Mouse (Mus musculus) kidney, postnatal 10 days (tissue): ENCODE data around the gene Rtl10.

Experiments used
- DNase-seq: peaks from one replicate; pipeline ENCODE4 v3.0.0; 2021; ENCODE audit warnings: mixed read lengths

Gene Rtl10

DNA sequence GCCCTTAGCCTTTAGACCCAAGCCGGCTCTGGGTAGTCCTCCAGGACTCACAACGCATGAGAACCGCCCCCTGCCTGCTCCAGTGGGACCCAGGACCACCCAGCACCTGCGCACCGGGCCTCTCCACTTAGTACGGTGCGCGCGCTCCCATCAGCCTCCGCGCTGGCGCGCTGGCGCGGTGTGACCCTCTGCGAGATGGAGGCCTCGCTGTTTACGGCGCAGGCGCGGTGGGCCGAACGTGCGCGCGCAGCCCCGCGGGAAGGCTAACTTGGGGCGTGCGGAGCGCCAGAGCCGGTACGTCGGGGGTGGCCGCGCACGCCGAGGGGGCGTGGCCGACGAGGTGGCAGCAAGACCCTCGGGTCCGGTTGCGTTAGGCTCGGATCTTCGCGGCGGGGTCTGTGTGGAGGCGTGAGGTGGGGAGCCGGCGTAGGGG, at the start of gene Rtl10, which contains the start of gene Gnb1l:
Gene Rtl10 (plus strand): TSS at position 344 of the 433 bp plus-strand sequence.
Gene Gnb1l (plus strand): TSS at position 156 of the 433 bp plus-strand sequence.
- DNase-seq = peak; percentile 98

DNA sequence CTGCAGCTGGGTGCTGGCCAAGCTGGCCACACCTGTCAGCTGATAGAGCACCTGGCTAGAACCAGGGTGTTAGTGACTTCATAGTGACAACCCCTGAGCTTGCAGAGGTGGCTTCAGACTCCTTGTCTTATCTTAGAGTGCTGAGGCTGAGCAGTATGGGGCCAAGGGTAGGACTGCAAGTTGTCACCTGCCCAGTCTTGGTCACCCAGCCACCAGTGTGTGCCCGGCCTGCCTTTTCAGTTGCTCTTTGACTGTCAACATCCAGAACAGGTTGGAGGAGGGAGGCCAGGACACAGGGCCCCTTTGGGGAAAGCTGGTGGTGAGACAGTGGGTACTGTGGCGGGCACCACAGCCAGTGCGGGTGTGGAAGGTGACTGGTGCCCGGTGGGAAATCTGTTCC, 49.7 kb upstream of the Rtl10 start:
- no peak for DNase-seq

DNA sequence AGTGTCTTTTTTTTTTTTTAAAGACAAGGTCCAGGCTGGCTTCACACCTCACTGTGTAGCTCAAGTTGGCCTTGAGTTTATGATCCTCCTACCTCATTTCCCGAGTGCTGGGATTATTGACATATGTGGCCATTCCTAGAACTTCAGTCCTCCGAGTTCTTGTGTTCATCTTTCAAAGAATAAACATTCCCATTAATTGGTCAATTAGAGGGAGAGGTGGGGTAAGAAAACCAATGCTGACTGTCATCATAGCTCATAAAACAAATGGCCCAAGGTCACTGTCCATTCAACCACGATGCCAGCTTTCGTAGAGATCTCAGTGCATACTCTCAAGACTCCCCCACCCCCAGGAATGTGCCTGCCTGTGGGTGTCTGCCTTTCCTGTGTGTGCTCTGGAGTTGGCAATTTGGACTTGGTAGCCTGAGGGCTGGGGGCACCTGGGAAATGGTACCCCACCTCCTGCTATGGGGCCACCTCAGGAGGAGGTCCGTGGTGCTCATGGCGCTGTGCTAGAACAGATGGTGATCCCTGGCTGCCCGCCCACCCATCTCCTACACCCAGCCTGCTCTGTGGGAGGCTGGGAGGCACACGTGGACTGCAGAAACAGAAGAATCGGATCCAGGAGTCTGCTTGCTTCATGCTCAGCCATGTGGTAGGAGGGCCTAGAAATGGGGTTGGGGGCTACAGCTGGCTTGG, 47.1 kb upstream of the Rtl10 start:
- peak; percentile 44 for DNase-seq

DNA sequence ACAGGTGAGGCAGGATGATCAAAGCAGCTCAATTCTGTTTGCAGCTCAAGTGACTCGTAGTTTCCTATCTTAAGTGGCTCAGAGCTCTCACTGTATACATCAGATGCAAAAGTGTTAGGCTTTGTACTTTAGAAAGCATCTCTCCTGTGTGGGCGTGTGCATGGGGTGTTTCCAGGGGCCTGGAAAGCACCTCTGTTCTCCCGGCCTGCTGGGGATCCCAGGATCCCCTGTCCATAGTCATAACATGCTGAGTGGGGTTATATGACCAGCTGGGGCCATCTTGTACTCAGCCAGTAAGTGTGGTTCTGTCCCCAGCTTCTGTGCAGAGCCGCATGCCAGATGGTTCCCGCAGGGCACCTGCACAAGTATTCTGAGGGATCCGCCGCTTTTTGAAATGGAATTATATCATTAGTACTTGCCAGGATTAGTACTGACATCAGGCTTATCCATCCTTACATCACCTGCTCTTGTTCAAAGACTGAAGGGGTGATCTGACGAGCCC, 46.3 kb upstream of the Rtl10 start:
- no peak for DNase-seq

DNA sequence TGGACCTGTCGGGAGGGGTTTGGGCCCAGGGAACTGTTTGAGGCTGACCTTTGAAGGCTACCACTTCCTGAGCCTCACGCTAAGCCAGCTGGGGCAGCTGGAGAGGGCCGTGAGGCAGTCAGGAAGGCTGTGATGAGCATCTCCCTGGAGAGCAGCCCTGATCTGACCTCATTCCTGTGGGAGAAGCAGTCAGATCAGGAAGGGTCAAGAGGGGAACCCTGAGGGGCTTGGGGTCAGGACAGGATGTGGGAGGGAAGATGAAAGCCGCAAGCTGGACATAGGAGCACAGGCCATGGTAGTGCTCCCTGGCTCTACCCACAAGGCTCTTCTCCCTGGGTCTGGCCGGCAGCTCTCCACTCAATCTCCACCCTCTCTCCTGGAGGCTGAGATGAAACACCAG, 44.9 kb upstream of the Rtl10 start:
- peak; percentile 64 for DNase-seq

DNA sequence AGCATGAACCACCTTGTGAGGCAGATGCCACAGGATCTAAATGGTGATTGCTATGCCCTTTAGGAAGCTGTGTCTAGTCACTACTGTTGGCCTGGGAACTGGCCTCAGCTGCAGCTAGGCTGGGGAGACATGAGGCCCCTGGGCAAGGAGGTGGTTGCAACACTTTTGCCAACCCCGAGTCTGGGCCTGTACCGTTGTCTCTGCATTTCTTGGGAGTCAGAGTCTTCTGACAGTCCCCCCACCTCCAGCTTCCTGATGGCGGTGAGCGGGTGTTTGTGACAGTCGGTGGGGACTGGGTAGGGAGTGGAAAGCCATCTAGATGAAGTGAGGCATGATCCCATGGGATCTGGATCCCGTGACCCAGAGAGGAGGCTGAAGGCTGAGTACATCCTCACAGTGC, 43.3 kb upstream of the Rtl10 start:
- no peak for DNase-seq

DNA sequence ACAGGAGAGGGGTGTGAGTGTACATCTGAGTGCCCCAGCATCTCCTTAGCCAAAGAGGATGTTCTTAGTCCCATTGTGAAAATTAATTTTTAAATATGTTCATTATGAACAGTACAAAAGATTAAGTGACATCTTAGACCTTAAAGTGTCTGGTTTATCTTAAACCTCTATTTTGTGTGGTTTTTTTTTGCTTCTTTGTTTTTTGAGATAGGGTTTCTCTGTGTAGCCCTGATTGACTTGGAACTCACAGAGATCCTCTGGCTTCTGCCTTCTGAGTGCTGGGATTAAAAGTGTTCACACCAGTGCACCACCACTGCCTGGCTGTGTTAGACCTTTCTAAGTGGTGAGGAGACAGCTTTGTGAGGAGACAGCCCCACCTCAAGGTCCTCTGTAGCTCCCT, 40.0 kb upstream of the Rtl10 start:
- no peak for DNase-seq

DNA sequence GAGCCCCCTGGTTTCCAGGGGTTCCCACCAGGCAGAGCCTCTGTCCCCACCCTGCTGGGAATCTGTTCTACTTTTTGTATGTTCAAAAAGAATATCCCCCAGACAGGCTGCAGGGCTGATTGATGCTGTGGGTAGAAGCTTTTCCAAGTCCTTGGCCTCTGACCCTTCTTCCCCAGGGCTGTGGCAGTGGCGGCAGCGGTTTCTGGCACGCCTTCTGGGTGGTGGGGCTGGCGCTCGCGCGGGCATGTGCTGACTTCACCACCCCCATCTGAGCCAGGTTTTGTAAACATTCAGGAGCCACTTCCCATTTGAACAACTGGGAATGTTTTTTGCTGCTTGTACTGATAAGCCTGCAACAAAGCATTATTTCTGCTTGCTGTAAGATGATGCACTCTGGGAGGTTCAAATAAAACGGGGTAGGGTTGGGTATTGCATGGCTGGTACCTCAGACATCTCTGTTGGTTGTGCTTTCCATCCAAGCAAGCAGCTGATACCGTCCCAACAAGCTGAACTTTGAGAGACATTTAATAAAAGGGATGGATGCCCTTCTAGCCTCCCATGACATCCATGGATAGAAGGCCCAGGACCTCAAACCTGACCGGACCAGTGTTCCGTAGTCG, 39.3 kb upstream of the Rtl10 start:
- DNase-seq = peak; percentile 34

DNA sequence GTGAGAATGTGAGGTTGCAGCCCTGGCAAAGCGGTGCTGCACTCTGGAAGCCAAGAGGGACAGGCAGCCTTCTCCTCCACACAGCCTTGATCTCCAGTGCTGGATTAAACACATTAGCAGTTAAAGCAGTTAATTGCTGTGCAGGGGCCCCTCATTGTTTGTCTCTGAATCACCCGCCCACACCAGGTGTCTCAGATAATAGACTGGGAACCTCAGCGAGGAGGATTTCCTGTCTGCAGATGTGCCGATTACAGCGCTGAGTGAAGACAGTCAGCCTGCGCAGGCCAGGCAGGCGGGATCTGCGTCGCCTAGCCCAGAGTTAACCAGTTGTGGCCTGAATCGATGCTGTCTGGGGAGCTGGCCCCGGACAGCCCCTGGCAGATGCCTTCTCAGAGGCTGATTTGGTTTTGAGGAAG, 38.7 kb upstream of the Rtl10 start:
- peak; percentile 47 for DNase-seq

DNA sequence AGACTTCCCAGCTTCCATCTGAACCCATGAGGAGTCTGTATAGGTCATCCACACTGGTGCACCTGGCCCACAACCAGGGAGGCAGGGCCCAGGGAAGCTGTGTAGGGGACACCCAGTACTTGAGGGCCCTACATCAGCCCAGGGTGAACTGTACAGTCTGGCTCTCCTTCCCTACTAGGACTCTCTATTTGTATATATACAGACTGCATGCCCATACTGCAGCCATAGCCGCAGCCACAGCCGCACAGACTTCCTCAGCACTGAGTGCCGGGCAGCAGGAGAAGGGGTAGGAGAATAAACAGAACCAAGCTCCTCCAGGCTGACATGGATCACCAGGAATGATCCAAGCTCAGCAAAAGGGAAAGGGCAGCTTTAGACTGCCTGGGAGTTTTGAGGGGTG, 37.9 kb upstream of the Rtl10 start:
- no peak for DNase-seq

DNA sequence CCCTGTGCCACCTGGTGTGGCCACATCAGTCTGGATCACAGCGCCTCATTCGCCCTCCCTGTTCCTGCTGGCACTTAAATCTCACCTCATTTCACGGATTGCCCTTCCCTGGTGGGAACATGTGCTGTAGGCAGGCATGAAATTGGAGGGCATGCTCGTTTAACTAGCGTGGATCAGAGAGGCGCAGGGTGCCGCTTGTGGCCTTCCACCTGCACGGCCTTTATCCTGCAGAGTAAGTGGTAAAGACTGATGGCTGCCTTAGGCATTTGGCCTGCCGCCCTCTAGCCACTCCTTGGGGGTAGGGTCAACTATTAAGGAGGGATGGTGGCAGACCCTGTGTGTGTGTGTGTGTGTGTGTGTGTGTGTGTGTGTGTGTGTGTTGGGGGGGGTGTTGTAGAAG, 36.7 kb upstream of the Rtl10 start:
- DNase-seq = no peak

DNA sequence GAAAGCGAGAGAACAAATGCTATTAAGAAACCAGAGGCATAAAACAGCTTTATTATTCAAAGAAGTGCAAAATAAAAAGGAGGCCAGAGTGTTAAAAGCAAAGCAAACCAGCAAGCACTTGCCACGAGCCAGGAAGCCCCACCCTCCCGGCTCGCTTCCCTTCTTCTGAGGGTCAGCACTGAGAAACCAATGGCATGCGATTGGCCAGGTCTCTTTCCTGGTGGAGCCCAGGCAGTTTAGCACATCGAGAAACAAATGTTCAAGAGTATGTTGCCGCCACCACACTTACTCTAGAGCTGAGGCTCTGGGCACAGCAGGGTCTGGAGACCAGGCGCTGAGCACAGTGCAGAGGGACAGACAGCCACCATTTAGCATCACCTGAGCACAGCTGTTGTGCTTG, 36.1 kb upstream of the Rtl10 start:
- peak; percentile 50 for DNase-seq

DNA sequence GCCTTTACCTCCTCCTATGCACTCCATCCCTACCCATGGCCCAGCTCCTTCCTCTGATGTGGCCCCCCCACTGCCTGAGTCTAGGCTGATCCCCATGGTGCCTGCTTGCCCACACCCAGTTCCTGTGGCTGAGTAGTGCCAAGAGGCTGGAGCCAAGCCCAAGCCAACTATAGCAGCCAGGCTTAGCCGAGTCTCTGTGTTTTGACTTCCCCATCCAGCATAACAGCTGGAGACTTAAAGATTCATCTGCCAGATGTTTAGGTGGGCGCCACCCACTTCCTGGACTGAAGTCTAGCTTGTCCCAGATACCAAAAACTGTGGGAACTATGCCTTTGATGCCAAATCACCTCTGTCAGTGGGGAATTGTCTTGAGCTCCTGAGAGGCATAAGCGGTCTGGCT, 34.4 kb upstream of the Rtl10 start:
- peak; percentile 32 for DNase-seq

DNA sequence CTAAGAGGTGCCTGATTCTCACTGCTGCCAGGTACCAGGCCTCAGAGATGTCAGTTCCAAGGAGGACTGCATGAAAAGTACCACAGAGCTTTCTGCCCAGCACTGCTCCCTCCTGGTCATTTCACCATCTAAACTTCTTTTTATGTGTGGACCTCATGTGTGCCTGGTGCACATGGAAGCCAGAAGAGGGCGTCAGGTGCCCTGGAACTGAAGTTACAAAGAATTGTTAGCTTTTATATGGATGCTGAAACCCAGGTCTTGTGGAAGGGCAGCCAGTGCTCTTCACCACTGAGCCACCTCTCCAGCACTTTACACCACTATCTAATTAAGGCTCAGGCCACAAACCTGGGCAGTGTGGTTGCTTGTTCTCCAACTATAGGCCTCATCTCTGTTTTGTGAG, 27.9 kb upstream of the Rtl10 start:
- DNase-seq = no peak

DNA sequence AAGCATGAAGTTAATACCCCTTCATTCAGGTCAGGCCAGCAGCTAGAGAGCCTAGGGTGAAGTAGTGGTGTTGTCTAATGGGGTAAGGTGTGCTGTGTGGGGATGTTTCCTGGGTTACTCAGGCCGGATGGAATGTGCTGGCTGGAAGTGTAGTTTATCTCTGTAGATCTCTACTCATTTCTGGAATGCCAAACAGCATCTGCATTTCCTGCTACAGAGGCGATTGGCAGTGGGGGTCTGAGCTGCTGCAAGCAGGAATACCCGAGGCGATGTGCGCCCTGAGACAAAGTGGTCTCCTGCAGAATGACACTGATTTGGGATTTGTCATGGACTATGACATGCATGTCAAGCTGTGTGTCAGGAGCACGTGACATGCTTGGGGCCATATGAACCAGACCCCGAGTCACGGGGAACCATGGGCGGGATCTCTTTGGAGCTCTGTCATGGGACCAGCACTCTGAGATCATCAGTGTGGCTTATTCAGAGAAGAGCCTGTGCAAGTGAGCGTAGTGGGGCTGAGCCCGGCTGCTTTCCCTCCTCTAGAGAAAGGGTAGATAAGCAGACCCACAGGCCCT, 27.2 kb upstream of the Rtl10 start:
- no peak for DNase-seq

DNA sequence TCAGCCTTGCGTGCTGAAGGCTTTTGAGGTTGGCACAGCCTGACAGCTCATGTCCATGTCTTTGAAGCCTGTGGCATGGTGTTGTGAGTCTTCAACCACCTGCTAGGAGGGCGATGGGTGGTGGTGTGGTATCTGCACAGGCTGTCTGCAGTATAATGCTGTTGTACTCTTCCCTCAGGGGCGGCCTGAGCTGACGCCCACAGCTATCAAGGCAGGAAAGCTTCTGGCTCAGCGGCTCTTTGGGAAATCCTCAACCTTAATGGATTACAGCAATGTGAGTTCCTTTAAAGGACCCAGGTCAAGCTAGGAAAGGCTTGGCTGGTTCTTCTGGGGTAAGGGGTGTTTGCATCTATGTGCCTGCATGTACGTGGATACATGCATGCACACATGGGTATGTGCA, 26.7 kb upstream of the Rtl10 start:
- no peak for DNase-seq

DNA sequence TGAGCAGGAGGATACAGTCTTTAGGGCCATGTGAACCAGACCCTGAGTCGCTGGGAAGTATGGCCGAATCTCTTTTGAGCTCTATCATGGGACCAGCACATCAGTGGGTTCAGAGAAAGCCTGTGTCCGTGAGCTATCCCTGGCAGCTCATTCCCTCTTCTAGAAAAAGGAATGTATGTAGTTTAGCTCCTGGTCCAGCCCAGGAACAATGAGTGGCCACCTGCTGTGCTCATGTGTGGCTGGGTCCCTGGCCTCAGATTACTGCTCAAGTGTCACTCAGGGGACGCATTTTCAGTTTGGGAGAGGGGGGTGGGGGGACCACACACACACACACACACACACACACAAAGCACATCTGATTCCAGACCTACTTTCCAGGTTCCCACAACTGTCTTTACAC, 26.3 kb upstream of the Rtl10 start:
- no peak for DNase-seq

DNA sequence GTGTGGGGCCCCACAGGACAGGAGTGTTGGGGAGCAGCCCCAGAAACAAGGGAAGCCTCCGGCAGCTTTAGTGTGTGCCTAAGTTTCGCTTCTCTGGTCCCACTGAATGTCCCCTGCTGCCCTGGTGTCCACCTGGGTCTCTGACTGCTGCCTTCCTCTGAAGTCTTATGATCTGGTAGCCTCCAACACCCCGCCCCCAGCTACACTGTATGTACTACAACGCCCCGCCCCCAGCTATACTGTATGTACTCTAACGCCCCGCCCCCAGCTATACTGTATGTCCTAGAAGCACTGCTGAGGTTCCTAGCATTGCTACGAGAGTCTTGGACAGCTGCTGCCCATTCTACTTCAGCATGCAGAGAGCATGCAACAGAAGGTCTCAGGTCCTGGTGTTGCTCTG, 25.7 kb upstream of the Rtl10 start:
- DNase-seq = no peak

DNA sequence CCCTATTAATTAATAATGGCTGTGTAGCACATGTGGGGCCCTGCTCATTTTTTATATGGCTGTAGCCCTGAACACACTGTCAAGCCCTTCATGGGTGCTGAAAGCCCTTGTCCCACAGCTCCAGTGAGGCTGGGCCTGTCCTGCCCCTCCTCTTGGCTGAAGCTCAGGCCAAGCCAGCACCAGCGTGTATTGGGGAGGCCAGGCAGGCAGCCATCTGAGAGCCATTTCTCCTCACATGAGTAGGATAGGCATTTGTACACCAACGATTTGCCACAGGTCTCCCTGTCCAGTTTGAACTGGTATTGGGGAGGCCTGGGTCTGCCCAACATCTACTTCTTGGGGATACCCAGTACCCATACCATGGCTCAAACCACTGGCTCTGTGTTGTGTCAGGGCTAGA, 24.7 kb upstream of the Rtl10 start:
- DNase-seq = no peak

DNA sequence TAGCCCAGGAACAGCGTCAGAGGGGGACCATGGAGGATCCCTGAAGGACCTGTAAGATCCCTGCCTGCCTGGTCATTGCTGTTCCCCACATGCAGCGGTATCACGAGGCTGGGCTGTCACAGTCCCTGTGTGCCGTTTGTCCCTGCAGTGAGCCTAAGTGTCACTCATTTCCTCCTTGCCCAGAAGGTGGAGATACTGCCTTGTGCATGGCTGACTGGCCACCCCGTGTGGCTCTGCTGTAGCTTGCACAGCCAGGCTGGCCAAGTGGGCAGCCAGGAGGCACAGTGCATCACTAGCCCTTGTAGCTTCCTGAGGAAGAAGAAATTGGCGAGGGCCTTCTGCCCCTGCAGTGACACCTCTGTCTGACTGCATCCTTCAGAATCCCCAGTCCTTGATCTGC, 20.7 kb upstream of the Rtl10 start:
- no peak for DNase-seq

DNA sequence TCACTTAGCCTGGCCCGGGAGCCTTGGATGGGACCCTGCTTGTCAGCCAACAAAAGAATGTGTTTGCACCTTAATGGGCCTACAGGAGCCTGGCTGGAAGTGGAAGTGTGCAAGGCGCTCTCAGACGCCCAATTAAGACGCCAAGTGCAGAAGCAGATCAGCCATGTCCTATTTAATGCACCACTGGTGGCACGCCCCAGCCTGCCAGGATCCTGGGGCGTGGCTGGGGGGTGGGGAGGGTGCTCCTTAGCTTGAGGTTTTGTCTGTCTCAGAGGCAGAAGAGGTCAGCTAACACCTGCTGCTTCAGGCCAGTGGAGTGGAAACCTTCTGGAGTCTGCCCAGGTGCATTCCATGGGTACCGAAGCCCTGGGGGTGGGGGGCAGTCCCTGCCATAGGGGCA, 19.0 kb upstream of the Rtl10 start:
- peak; percentile 31 for DNase-seq

DNA sequence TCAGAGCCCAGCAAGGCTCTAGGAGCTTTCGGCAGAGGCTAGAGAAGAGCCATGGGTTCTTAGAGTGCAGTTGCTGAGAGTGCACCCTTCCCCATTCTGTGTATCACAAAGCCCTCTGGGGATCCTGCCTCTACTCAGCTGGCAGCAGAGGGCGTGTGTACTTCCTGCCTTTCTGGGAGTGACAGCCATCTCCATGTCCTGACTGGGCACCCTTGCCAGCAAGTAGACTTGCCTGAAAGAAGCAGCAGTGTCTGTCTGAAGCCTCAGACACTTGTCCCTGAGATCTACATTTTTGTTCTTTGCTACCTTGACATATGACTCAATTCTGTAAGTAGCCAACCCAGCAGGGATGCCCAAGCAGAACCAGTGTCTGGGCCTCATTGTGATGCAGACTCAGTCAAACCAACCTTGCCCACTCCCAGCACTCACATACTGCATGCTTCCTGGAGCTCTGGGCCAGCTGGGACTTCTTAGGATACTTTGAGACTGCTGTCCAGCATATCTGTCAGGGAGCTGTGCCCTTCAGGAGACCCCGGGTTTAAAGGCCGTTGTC, 17.7 kb upstream of the Rtl10 start:
- no peak for DNase-seq

DNA sequence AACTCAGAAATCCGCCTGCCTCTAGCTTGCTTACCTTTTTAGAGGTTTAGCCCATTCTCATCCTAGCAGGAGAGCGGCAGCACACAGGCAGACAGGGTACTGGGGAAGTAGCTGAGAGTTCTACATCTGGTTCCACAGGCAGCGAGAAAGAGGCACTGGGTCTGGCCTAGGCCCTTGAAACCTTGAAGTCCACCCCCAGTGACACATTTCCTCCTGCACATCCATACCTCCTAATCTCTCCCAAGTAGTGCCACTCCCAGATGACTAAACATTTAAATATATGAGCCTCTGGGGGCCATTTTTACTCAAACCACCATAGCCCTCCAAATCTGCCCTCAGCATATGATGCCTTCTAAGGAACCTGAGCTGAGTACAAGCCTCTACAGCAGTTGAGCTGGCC, 16.3 kb upstream of the Rtl10 start:
- no peak for DNase-seq

DNA sequence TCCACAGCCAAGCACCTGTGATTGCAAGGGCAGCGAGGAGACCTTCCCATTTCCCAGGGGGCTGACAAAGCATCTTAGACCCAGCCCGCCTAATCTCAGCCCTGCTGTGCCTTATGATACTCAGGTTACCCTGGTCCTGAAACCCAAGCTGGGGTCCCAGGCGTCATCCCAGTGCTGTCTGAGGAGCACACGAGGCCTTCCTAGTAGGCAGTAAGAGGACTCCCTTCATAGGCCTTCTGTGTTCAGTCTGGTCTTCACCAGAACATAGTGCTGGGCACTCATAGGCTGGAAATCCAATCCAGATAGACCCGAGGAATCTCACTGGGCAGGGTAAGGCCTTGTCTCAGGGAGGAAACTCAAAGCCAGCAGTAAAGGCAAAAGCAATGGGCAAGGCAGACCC, 14.9 kb upstream of the Rtl10 start:
- no peak for DNase-seq
